Mouse (Mus musculus) heart, adult 9 months (tissue): ENCODE data around the gene Stx18.

ENCODE experiments used
- DNase-seq, 2 experiments: peaks; one replicate each; pipeline ENCODE4 v3.0.0; 2022; ENCODE audit warnings: low spot score in 2 of 2

The Stx18 gene

DNA sequence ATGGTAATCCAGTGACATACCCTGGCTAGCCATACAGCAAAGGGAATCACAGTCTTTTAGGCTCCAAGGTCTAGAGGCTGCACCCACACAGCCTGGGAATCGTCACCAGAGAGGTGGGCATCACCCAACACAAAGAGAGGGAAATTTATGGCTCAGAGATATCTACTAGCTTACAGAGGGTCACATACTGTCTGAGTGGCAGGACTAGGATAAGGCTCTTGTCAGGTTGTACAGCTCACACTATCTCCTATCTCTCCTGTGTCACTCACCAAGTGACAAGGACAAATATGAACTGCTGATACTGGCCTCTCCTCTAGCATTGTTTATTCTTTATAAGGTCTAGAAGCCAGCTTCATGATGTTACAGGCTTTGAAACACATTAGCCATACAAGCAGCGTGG is 90.8 kb downstream of the Stx18 start:
- DNase-seq, result no peak

- DNase-seq, result no peak
Observed at GRCm38 (mm10) chr5:38136247-38136646, 97.7 kb downstream of the Stx18 start.

GRCm38 (mm10) chr5:38137163-38137562 is 98.6 kb downstream of the Stx18 start:
- DNase-seq, result no peak

DNA sequence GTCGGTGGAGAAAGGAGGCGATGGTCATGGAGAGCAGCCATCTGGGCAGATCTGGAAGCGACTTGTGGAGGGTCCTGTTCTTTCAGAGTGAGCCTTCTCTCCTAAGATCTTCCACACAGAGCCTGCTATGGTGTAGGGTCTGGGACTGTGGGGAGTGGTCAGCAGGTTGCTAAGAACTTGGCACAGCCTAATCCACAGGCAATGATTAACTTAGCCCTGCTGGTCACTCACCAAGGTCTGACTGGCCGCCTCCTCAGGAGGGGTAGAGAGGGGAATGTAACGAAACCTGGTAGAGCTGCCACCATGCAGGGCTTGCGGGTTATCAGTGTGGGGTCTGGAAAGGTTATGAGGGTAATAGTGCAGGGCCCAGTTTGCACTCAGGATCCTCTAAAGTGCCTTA is 102.4 kb downstream of the Stx18 start:
- DNase-seq, result no peak

GRCm38 (mm10) chr5:38146524-38146923 is 108.0 kb downstream of the Stx18 start:
- peak; percentile 34 to 63 for DNase-seq

DNA sequence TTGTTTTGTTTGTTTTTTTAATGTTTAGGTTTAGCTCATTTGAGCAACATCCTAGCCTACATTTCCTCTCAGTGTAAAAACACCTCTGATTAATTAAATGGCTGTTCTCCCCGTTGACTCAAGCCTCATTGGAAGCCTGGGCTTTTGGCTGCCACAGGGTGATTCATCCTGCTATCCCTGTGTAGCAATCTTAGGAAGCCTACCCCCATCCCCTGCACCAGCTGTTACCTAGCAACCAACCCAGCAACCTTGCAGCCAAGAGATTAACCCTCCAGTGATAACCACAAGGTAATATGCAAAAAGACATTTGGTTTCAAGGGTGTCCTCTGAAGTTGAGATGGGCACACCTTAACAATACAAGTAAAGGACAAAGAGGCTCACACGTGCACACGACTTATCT is 112.7 kb downstream of the Stx18 start:
- DNase-seq, result no peak

DNA sequence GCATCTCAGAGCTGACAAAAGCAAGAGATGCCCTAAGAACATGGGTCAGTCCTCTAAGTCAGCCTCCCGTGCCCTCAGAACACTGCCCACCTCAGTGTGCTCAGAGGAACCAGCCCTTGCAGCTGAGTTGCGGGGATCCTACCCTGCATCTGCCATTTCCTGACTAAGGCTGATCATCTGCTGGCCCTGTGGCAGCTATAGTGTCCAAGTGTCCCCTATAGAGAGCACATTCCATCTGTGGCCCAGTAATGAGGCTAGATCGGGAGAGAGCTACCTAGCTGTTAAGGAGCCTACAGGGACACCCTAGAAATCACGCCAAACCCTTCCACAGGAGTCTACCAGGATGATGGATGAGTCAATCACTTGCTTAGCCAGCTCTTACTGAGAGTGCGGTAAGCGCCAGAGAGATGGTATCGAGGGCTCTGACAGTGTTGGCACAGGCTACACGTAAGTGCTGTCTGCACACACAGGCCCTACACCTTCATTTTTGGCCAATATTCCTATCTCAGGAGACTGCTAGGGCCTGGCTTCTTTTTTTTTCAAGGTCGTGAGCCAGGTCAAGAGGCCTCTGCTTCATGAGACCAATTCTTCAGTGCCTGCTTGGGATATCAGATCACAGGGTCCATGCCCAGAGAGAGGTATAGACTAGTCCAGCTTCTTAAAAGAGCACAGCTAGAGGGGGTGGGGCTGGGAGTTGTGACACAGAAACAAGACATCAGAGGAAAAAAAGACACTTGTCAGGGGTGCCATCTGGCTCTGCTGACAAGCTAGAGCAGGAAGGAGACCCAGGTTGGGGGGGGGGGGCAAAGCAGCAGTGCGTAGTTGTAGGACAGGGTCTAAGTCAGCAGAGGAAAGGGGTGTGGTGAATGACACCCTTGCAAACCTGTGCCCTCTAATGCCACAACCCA is 113.9 kb downstream of the Stx18 start:
- DNase-seq, result no peak

DNA sequence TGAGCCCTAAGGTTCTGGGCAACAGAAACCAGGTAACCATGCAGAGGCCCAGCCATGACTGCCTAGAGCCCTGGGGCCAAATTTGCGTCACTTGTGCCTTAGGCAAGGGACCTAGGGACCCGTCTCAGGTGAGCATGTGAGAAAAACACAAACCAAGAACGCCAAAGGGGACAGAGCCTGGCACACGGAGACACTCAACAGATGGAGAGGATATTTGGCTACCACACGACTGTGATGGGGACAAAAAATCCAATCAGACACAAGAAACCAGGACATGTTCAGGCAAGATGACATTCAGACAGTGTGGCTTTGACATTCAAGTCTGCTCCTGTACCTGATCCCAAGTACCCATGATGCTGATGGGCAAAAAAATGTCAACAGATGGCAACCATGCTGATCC is 115.1 kb downstream of the Stx18 start:
- no peak for DNase-seq

DNA sequence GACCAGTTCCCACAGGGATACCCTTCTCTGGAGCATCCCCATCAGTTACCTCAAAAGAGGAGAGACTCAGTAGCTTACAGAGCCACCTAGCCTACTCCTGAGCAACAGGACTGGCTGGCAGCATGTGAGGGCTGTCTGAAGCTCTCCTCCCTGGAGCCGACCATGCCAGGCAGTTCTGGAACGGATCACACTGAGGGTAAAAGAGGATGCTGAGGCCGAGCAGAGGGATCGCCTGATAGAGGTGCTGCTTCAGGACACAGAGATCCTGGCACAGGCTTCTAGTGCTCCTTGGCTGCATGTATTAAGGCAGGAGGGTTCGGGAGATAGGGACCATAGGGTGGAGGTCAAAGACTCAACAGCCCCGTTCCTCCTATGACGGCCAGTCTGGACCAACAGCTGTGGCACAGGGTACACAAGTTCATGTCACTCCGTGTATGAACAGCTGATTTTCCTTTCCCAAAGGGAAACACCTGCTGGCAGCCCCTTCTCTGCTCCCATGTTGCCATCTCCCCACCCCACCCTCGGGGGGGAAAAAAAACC is 119.0 kb downstream of the Stx18 start:
- no peak for DNase-seq

- DNase-seq, result no peak
Observed at GRCm38 (mm10) chr5:38158501-38158946, 120.0 kb downstream of the Stx18 start.

DNA sequence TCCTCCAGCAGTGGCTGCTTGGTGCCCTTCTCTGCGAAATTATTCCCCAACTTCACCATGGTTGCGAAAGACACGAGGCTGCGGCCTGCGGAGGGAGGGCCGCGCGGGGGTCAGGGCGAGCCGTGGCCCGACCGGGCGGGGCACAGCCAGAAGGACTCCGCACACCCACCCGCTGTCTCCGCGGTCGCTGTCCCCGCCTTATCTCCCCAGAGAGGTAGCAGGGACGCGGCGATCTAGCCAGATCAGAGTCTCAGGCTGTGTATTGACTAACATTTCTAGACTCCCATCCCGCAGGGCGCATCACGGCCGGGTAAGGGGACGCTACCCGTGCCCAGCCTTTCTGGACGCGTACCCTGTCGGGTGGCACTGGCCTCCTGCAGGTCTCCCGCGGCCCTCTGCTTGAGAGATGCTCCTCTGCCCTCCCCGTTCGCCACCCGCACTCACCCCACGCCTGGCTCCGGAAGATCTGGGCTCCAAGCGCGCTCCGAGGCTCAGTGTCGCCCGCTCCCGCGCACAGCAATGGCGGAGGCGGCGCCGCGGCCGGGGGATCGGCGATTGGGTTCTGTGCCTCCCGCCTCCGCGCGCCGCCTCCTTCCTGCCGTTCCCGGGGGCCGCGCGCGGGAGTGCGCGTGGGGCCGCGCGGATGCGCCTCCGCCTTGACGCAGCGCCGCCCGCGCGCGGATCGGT is 120.5 kb downstream of the Stx18 start:
- peak; percentile 53 to 65 for DNase-seq

- no peak for DNase-seq
Observed at GRCm38 (mm10) chr5:38159634-38160413, 121.3 kb downstream of the Stx18 start, which contains the start of gene Nsg1. Gene Nsg1, minus strand, starts transcription at chr5:38159907.

GRCm38 (mm10) chr5:38168497-38168896 is 130.0 kb downstream of the Stx18 start:
- DNase-seq, result no peak

GRCm38 (mm10) chr5:38173766-38174165 is 135.2 kb downstream of the Stx18 start:
- no peak for DNase-seq

- no peak for DNase-seq
Observed at GRCm38 (mm10) chr5:38174256-38174912, 135.8 kb downstream of the Stx18 start.

- DNase-seq, result no peak
Observed at GRCm38 (mm10) chr5:38184688-38185285, 146.2 kb downstream of the Stx18 start.

DNA sequence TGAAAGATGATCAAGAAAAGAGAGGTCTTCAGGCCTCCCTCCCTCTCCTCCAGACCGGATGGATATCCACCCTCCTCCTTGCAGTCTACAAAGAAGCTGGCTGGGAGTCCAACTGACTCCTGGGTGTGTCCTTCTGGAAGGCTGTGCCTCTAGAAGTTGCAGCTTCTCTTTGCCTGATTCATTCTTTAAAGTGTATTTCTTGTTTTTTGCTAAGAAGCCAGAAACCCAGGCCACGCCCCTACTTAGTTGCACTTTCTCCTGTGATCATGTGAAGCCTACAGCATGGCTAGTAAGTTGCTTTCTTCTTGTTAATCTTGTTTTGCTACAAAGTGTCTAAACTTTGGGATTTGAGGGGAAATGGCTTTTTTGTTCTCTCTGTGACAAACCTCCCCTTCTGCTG is 148.5 kb downstream of the Stx18 start:
- no peak for DNase-seq
